Mouse (Mus musculus): ENCODE results near the gene Mx1.

The Mx1 gene

DNA sequence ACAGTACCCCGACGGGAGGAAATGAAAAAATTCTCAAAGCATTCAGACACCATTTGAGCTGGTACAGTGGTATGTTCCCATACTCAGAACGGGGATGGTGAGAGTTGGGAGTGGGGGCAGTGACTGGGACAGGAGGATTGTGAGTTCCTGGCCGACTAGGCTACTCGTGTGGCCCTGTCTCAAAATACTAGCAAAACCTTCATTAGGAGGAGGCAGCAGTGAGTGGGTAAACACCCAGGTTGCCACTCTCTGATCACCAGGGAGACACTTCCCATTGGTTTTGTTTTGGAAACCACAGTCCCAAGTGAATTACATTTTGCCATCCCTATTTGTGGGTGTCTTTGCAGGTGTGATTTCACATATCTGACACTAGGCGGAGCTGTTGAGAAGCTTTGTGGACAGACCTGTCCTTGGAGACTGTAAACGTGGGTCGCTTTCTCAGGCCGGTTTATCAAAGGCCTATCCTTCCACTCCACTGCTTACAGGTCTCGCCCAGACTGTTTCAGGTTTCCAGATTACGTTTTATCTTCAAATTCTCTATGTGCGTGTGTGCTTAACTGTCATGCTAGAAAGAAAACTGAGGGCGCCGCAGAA lies 18.9 kb downstream of the Mx1 start:
- DNase-seq (ENCODE audit: low read depth), result peak; percentile 84

GRCm38 (mm10) chr16:97441967-97442366 lies 20.7 kb downstream of the Mx1 start:
- DNase-seq (ENCODE audit: low read depth), result peak; percentile 10

DNA sequence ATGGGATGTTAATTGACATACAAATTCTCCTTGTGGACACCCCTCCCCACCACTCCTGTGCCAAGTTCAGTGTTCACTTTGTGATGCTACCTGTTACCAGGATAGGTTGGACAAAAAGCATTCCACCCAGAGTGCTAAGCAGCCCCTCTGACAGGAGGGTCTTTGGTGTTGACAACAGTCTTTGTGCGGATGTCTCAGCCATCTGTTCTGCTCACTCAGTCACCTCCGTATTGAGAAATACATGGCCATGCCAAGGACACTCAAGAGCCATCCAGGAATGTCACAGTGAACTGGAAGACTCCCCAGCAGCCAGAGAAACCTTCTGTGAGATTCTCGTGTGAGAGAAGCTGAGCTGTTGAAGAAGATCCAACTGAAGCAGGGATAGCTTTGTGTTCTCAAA lies 24.5 kb downstream of the Mx1 start:
- DNase-seq (ENCODE audit: low read depth), result no peak

- no peak for DNase-seq (ENCODE audit: low read depth)
Measured at GRCm38 (mm10) chr16:97437448-97438056, 25.2 kb downstream of the Mx1 start.

- no peak for DNase-seq (ENCODE audit: low read depth)
Measured at GRCm38 (mm10) chr16:97434206-97434605, 28.5 kb downstream of the Mx1 start.

DNA sequence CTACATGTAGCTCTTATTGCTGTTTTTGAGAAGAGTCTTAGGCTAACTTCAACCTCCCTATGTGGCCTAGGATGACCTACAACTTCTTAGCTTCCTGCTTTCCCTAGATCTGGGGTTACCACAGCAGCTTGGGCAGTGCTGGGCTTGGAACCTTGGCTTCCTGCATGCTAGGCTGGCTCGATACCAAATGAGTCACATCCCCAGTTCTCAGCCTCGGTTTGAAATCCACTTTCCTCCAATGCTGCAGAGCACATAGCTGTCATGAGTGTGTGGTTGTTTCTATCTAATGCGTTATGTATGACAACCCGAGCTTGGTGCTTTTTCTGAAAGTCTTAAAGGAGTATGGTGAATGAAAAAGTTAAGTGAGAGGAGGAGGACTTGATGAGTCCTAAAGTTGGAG lies 31.4 kb downstream of the Mx1 start:
- no peak for DNase-seq (ENCODE audit: low read depth)

- DNase-seq (ENCODE audit: low read depth), result no peak
Measured at GRCm38 (mm10) chr16:97430091-97430490, 32.6 kb downstream of the Mx1 start.

GRCm38 (mm10) chr16:97428026-97428425 lies 34.7 kb downstream of the Mx1 start:
- DNase-seq (ENCODE audit: low read depth), result no peak

DNA sequence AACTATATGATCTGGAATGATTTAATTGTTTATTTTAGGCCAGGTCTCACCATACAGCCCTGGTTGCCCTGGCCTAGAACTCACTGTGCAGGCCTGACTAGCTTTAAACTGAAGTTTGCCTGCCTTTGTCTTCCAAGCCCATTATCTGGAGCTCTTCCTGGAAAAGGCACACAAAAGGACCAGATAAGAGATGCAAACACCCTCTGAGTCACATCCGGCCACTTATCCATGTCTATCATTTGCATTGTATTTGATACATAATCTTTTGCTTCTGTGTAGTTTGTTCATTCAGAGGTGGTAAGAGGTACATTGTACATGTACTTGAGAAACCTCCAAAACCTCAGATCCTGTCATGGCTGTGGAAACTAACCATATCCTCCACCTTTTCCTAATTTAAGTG lies 39.1 kb downstream of the Mx1 start:
- no peak for DNase-seq (ENCODE audit: low read depth)

DNA sequence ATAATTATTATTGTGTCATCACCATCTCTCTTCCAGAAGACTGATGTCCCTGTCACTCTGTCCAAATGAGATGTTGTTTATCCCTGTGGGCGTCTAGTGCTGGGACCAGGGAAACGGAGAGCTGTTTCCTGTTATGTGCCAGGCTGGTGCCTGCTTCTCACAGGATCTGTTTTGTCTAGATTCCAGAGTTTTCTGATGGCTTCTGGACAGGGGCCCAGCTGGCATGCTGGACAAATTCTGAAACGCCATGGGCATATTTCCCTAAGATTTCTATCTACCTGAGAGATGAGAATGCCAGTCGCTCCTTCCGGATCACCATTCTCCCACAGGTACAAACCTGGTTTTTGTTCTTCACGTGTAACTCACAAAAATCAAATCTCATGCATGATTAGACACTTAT lies 41.0 kb downstream of the Mx1 start:
- DNase-seq (ENCODE audit: low read depth), result no peak

- DNase-seq (ENCODE audit: low read depth), result no peak
Measured at GRCm38 (mm10) chr16:97418749-97419453, 43.8 kb downstream of the Mx1 start.

DNA sequence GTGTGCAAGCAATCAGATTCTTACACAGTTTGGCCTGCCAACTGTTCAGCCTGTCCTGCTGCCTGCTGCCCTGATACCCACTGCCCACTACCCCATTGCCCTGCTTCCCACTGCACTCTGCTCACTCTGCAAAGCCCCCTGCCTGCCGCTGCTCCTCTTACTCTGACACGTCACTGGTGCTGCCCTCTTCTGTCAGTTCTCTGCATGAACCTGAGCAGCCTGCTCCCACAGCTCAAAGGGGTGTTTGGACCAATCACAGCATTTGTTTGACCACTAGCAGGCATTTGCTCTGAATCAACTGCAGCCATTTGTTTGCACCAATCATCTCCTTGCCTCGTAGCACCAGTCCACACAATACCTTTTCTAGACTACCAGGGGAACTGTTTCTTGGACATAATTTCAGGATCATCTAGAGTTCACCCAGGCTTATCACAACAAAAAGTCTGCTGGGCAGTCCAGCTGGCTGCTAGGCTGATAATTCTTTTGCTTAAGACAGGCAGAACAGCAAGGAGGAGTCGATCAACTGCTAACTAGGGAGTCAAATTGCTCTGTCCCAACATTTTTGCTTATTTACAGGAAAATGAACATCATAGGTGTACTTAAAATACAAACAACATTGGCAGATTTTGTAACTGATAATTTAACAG lies 44.7 kb downstream of the Mx1 start:
- DNase-seq (ENCODE audit: low read depth), result no peak

GRCm38 (mm10) chr16:97405476-97406012 lies 57.2 kb downstream of the Mx1 start:
- no peak for DNase-seq (ENCODE audit: low read depth)

DNA sequence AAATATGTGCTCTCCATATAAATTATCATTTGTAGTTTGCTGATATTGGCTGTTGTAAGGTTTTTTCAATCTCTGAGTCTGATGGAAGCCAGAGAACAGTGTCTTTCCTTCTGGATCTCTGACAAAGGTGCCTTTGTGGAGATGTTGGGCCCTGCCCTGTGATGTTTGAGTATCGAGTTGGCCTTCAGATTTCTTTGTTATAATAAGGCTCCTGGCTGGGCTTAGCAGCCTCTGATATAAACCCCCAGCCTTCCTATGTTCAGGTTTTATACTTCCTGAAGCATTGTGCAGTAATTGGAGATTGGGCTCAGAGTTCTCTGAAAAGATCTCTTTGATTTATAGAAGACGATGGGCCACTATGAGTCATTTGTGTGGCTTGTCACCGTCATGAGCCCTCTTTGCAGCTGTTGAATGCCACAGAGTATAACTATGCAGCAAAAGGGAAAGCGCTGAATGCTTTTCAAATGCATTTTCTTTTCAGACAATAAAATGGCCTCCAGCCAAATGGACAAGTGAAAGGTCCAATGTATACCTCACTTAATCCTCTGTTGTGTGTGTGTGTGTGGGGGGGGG lies 60.4 kb downstream of the Mx1 start:
- peak; percentile 53 for DNase-seq (ENCODE audit: low read depth)

DNA sequence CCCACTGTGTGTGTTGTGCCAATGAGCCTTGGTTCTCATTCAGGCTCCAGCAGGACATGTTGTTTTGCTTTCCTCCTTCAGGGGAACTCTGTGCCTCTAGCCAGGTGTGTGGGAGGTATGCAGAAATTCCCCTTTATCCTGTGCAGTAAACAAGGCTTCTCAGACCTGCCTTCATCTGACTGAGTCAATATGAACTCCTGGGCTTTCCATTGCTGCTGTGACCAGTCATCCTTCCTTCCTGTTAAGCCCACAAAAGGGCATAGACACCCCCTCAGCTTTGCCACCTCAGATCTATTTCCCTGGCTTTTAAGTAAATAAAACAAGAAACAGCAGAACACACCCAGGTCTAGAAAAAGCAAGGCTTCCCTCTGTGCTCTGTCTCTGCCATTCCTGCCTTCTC lies 61.0 kb downstream of the Mx1 start:
- DNase-seq (ENCODE audit: low read depth), result peak; percentile 69

DNA sequence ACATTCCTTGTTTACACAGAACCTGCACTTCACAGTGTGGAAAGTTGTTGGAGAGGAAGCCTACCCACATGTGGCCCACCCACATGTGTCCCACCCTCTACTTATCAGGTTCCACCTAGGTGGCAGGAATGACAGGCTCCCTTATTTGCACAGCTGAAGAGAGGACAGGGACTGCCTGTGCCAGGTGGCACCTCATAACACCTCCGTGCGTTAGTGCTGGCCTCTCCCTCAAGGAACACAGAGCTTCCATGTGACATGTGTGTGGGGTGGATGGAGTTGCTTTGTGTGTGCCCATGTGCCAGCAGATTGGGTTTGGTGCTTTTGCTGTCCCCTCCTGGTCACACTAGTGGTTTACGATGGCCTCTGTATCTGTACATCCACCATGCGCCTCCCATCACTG lies 62.7 kb downstream of the Mx1 start:
- DNase-seq (ENCODE audit: low read depth), result no peak

DNA sequence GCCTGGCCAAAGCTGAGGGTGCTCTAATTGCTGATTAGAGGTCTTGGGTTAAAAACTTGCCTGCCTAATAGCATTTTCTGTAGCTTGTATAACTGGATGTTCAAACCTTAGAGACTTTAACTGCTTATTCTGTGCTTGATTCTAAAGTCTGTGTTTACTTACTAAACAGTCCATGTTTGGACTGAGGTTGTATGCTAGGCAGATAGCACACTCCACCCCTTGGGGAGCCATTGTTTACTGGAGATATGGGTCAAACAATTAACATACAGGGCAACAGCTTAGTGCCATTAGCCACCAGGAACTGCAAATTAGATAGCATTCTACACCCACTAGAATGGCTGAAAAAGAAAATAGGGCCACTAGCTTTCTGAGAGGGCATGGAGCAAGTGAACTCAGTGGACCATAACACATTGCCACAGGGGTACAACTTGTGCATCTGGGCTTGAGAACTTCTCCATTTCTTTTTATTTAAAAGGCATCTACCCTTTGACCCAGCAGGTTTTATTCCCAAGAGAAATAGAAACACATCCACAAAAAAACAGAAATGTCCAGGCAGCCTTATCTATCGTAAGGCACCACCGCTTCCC lies 64.7 kb downstream of the Mx1 start:
- no peak for DNase-seq (ENCODE audit: low read depth)
